Mouse (Mus musculus) neural tube, embryonic 15.5 days (tissue): ENCODE data around the gene Tmem144. TPM values are rescaled to one million over a fixed set of nuclear protein-coding genes. Genes with fewer than 3 reads are reported as not detected.

Source experiments
- ATAC-seq: fragments of 200-750 bp; cut with Nextera tagmentation; 2 replicates; pipeline ENCODE4 v1.8.0; 2017; ENCODE audit warnings: mild to moderate bottlenecking, moderate TSS enrichment, moderate library complexity; ENCODE audit not compliant: low FRiP score
- H3K27ac ChIP-seq: fragments of 300-500 bp; sonication (generic); replicated peaks from 2 replicates; pipeline ENCODE4 v1.5.1; 2015; ENCODE audit warnings: mild to moderate bottlenecking, inconsistent platforms
- H3K27me3 ChIP-seq: fragments of 300-500 bp; sonication (generic); replicated peaks from 2 replicates; pipeline ENCODE4 v1.6.1; 2015; ENCODE audit warnings: inconsistent platforms
- H3K36me3 ChIP-seq: fragments of 300-500 bp; sonication (generic); 2 replicates; pipeline ENCODE4 v1.6.1; 2015; ENCODE audit warnings: inconsistent platforms
- H3K4me1 ChIP-seq: fragments of 300-500 bp; sonication (generic); 2 replicates; pipeline ENCODE4 v1.6.1; 2015; ENCODE audit warnings: inconsistent platforms
- H3K4me2 ChIP-seq: fragments of 300-500 bp; sonication (generic); 2 replicates; pipeline ENCODE4 v1.6.1; 2015; ENCODE audit warnings: inconsistent platforms, mild to moderate bottlenecking, moderate library complexity
- H3K4me3 ChIP-seq: fragments of 300-500 bp; sonication (generic); replicated peaks from 2 replicates; pipeline ENCODE4 v1.5.1; 2015; ENCODE audit warnings: mild to moderate bottlenecking, inconsistent platforms
- H3K9ac ChIP-seq: fragments of 300-500 bp; sonication (generic); replicated peaks from 2 replicates; pipeline ENCODE4 v1.6.1; 2015; ENCODE audit warnings: mild to moderate bottlenecking, inconsistent platforms
- H3K9me3 ChIP-seq: fragments of 300-500 bp; sonication (generic); replicated peaks from 2 replicates; pipeline ENCODE4 v1.6.1; 2016; ENCODE audit warnings: inconsistent platforms
- WGBS: fragments of 180-500 bp; shearing (Covaris S2); methylation state at CpG from one replicate; pipeline ENCODE4 v1.1.7; 2015; ENCODE audit warnings: mixed read lengths; 5-methylcytosine and 5-hydroxymethylcytosine counted together
- polyA plus RNA-seq: library from polyadenylated mRNA; unstranded; fragments of >200 nt; fragmentation: Nextera tagmentation; extraction: Ambion mirVana; gene quantifications from 2 replicates; pipeline ENCODE4 v1.2.1, GENCODE M21; 2015

Tmem144 gene
- polyA plus RNA-seq, 1 experiment from 2014 or later: 1.5 TPM

GRCm38 (mm10) chr3:79829289-79829688, 23.3 kb downstream of the Tmem144 start:
- H3K4me3 ChIP-seq: no peak overlapping the region
- ATAC-seq: 0 out of 2 replicates have a peak, but pooled peaks have one; percentile 62
- no peaks in the 10 kb centered on the region for H3K36me3 ChIP-seq
- no peak overlapping the region for H3K27ac ChIP-seq
- no peaks in the 10 kb centered on the region for H3K9me3 ChIP-seq
- no peaks in the 10 kb centered on the region for H3K4me1 ChIP-seq
- no peak overlapping the region for H3K4me2 ChIP-seq
- H3K9ac ChIP-seq: no peak overlapping the region
- no peaks in the 10 kb centered on the region for H3K27me3 ChIP-seq

- Histone ChIP-seq H3K4me3 (no peak overlapping the region), H3K4me2 (no peak overlapping the region), H3K27me3 (no peaks in the 10 kb centered on the region), H3K36me3 (no peaks in the 10 kb centered on the region), H3K4me1 (no peaks in the 10 kb centered on the region), H3K27ac (no peak overlapping the region), H3K9ac (no peak overlapping the region), H3K9me3 (no peaks in the 10 kb centered on the region)
- ATAC-seq: no peak
- 89% methylated on average over 14 of the region's 14 CpGs for WGBS
Measured at GRCm38 (mm10) chr3:79825067-79825780, 27.3 kb downstream of the Tmem144 start.

- peaks cover 5% of the 10 kb centered on the region for H3K4me1 ChIP-seq
- no peaks in the 10 kb centered on the region for H3K9me3 ChIP-seq
- H3K36me3 ChIP-seq: no peaks in the 10 kb centered on the region
- no peak overlapping the region for H3K4me2 ChIP-seq
- H3K4me3 ChIP-seq: no peak overlapping the region
- 81% methylated on average over 7 of the region's 7 CpGs for WGBS
- no peak overlapping the region for H3K9ac ChIP-seq
- no peak for ATAC-seq
- H3K27ac ChIP-seq: no peak overlapping the region
- H3K27me3 ChIP-seq: no peaks in the 10 kb centered on the region
Measured at GRCm38 (mm10) chr3:79823176-79823575, 29.4 kb downstream of the Tmem144 start.

- Histone ChIP-seq H3K27ac (no peak overlapping the region), H3K4me1 (peaks cover 10% of the 10 kb centered on the region), H3K9ac (no peak overlapping the region), H3K9me3 (no peaks in the 10 kb centered on the region), H3K36me3 (no peaks in the 10 kb centered on the region), H3K4me3 (no peak overlapping the region), H3K27me3 (no peaks in the 10 kb centered on the region), H3K4me2 (no peak overlapping the region)
- no peak for ATAC-seq
- WGBS: 89% methylated on average over 16 of the region's 16 CpGs
Measured at GRCm38 (mm10) chr3:79821131-79821530, 31.4 kb downstream of the Tmem144 start.

- Histone ChIP-seq H3K27ac (peak overlapping the region; percentile 45; the same call in 1 of the 2 replicates), H3K4me2 (peak overlapping the region; percentile 48), H3K27me3 (no peaks in the 10 kb centered on the region), H3K9ac (no peak overlapping the region), H3K9me3 (no peaks in the 10 kb centered on the region), H3K4me3 (no peak overlapping the region), H3K4me1 (peaks cover 13% of the 10 kb centered on the region), H3K36me3 (no peaks in the 10 kb centered on the region)
- WGBS: 6% methylated on average over 14 of the region's 14 CpGs
- peak; percentile 79 for ATAC-seq
Measured at GRCm38 (mm10) chr3:79818202-79818995, 34.2 kb downstream of the Tmem144 start.

GRCm38 (mm10) chr3:79816229-79816628, 36.3 kb downstream of the Tmem144 start:
- no peak for ATAC-seq
- 72% methylated on average over 4 of the region's 4 CpGs for WGBS

GRCm38 (mm10) chr3:79813814-79814490, 38.6 kb downstream of the Tmem144 start:
- 31% methylated on average over 19 of the region's 19 CpGs for WGBS
- H3K4me1 ChIP-seq: peaks cover 13% of the 10 kb centered on the region
- no peaks in the 10 kb centered on the region for H3K27me3 ChIP-seq
- no peaks in the 10 kb centered on the region for H3K36me3 ChIP-seq
- H3K4me2 ChIP-seq: peak overlapping the region; percentile 49
- H3K9ac ChIP-seq: no peak overlapping the region; the same call in 1 of the 2 replicates
- no peak overlapping the region for H3K4me3 ChIP-seq
- no peaks in the 10 kb centered on the region for H3K9me3 ChIP-seq
- no peak overlapping the region for H3K27ac ChIP-seq
- peak; percentile 76 for ATAC-seq

More at GRCm38 (mm10) chr3:79816229-79816628, 36.3 kb downstream of the Tmem144 start:
- no peaks in the 10 kb centered on the region for H3K9me3 ChIP-seq
- no peak overlapping the region for H3K9ac ChIP-seq
- H3K36me3 ChIP-seq: no peaks in the 10 kb centered on the region
- H3K27me3 ChIP-seq: no peaks in the 10 kb centered on the region
- peaks cover 13% of the 10 kb centered on the region for H3K4me1 ChIP-seq
- no peak overlapping the region for H3K27ac ChIP-seq
- no peak overlapping the region for H3K4me3 ChIP-seq
- H3K4me2 ChIP-seq: no peak overlapping the region

- Histone ChIP-seq H3K27ac (no peak overlapping the region), H3K27me3 (no peaks in the 10 kb centered on the region), H3K4me2 (no peak overlapping the region), H3K9me3 (no peaks in the 10 kb centered on the region), H3K36me3 (no peaks in the 10 kb centered on the region), H3K4me1 (peaks cover 4% of the 10 kb centered on the region), H3K4me3 (no peak overlapping the region), H3K9ac (no peak overlapping the region)
- WGBS: 94% methylated on average over 2 of the region's 2 CpGs
- ATAC-seq: no peak
Measured at GRCm38 (mm10) chr3:79812042-79812441, 40.5 kb downstream of the Tmem144 start.

GRCm38 (mm10) chr3:79811632-79812031, 40.9 kb downstream of the Tmem144 start:
- Histone ChIP-seq H3K4me2 (no peak overlapping the region), H3K9ac (no peak overlapping the region), H3K4me1 (peaks cover 4% of the 10 kb centered on the region), H3K27me3 (no peaks in the 10 kb centered on the region), H3K27ac (no peak overlapping the region), H3K4me3 (no peak overlapping the region), H3K9me3 (no peaks in the 10 kb centered on the region), H3K36me3 (no peaks in the 10 kb centered on the region)
- ATAC-seq: no peak
- 45% methylated on average over 3 of the region's 3 CpGs for WGBS

GRCm38 (mm10) chr3:79810563-79810962, 42.0 kb downstream of the Tmem144 start:
- WGBS: 77% methylated on average over 6 of the region's 6 CpGs
- H3K4me1 ChIP-seq: peaks cover 4% of the 10 kb centered on the region
- no peak overlapping the region for H3K4me2 ChIP-seq
- no peak overlapping the region for H3K9ac ChIP-seq
- no peak overlapping the region for H3K27ac ChIP-seq
- H3K9me3 ChIP-seq: no peaks in the 10 kb centered on the region
- H3K27me3 ChIP-seq: no peaks in the 10 kb centered on the region
- H3K4me3 ChIP-seq: no peak overlapping the region
- no peaks in the 10 kb centered on the region for H3K36me3 ChIP-seq
- no peak for ATAC-seq

- Histone ChIP-seq H3K4me1 (peaks cover 4% of the 10 kb centered on the region), H3K9ac (no peak overlapping the region), H3K9me3 (no peaks in the 10 kb centered on the region), H3K4me3 (no peak overlapping the region), H3K4me2 (peak overlapping the region; percentile 21; the same call in 1 of the 2 replicates), H3K36me3 (no peaks in the 10 kb centered on the region), H3K27me3 (no peaks in the 10 kb centered on the region), H3K27ac (no peak overlapping the region)
- 15% methylated on average over 4 of the region's 4 CpGs for WGBS
- peak; percentile 84; the same call in 1 of the 2 replicates for ATAC-seq
Measured at GRCm38 (mm10) chr3:79809180-79809567, 43.4 kb downstream of the Tmem144 start.
